Mouse (Mus musculus) central nervous system, embryonic 11.5 days (tissue): ENCODE measurements around the gene Tmem87b. TPM values are rescaled to one million over a fixed set of nuclear protein-coding genes. Genes with fewer than 3 reads are reported as not detected.

ENCODE experiments used
- polyA plus RNA-seq: library from polyadenylated mRNA; depleted of rRNA; stranded (reverse); fragments of >200 nt; gene quantifications from 2 replicates; pipeline ENCODE4 v1.2.3, GENCODE M21; 2012; rRNA removed

Gene Tmem87b
- 21.4 and 29.9 TPM in 2 replicates for polyA plus RNA-seq

GRCm38 (mm10) chr2:128817786-128818681 lies at the start of gene Tmem87b:
Gene Tmem87b (plus strand): TSS chr2:128818118.

GRCm38 (mm10) chr2:128862636-128863035 lies 44.7 kb downstream of the Tmem87b start, which contains the start of gene Fbln7:
Gene Fbln7 (plus strand): TSS chr2:128862981.

Other genes with a start within 250 kb of the Tmem87b start
- not detected in 2 replicates for gene Spdye4c, start 226.9 kb upstream of the Tmem87b start, polyA plus RNA-seq
- 48.8 and 93.2 TPM in 2 replicates for gene Anapc1, start 130.7 kb upstream of the Tmem87b start, polyA plus RNA-seq
- 4.1 and 9.2 TPM in 2 replicates for gene Mertk, start 119.2 kb upstream of the Tmem87b start, polyA plus RNA-seq
- gene Fbln7, start 44.9 kb downstream of the Tmem87b start, polyA plus RNA-seq, result 1.2 and 1.7 TPM in 2 replicates
- 9.1 and 13.7 TPM in 2 replicates for gene Zc3h8, start 126.0 kb downstream of the Tmem87b start, polyA plus RNA-seq
- 1.1 and 1.6 TPM in 2 replicates for gene Zc3h6, start 149.3 kb downstream of the Tmem87b start, polyA plus RNA-seq
- gene Gm10762, start 149.6 kb downstream of the Tmem87b start, polyA plus RNA-seq, result 15.3 and 18.4 TPM in 2 replicates
- gene Vinac1, start 230.1 kb downstream of the Tmem87b start, polyA plus RNA-seq, result 0.31 and 0.34 TPM in 2 replicates
- 12.0 and 15.9 TPM in 2 replicates for gene Ttl, start 247.8 kb downstream of the Tmem87b start, polyA plus RNA-seq